Mouse (Mus musculus): ENCODE measurements at regions not wholly inside any gene's neighbourhood (a gene's known extent, or its start where the extent isn't known, plus 50 kb on each side); places are given as distances from the start of the nearest gene placed in this dataset.
A peak's percentile ranks its signal among the peaks of the same experiment; 100 is the strongest.

GRCm38 (mm10) chr11:113138462-113138861, 356.4 kb downstream of the Sox9 start:
- H3K4me3 ChIP-seq (replicated peaks) = no peak overlapping the region
- H3K4me2 ChIP-seq = no peak overlapping the region
- H3K9me3 ChIP-seq = no peaks in the 10 kb centered on the region
- no peaks in the 10 kb centered on the region for H3K36me3 ChIP-seq
- no peak overlapping the region for H3K27ac ChIP-seq
- H3K4me1 ChIP-seq (replicated peaks) = peaks cover 8% of the 10 kb centered on the region; the same call in 1 of the 2 replicates
- no peaks in the 10 kb centered on the region for H3K27me3 ChIP-seq
- H3K9ac ChIP-seq (replicated peaks) = no peak overlapping the region
- no peak for ATAC-seq (ENCODE audit: insufficient number of reproducible peaks, insufficient read depth, low FRiP score, low TSS enrichment, low read depth)
- 73% methylated on average over 5 of the region's 5 CpGs for WGBS

GRCm38 (mm10) chr11:113140595-113140994, 358.6 kb downstream of the Sox9 start:
- 81% methylated on average over 9 of the region's 9 CpGs for WGBS
- ATAC-seq (ENCODE audit: insufficient number of reproducible peaks, insufficient read depth, low FRiP score, low TSS enrichment, low read depth) = no peak

GRCm38 (mm10) chr11:113142816-113143215, 360.8 kb downstream of the Sox9 start:
- WGBS = 53% methylated on average over 1 of the region's 1 CpGs
- ATAC-seq (ENCODE audit: insufficient number of reproducible peaks, insufficient read depth, low FRiP score, low TSS enrichment, low read depth) = no peak
- no peaks in the 10 kb centered on the region for H3K27me3 ChIP-seq
- H3K4me2 ChIP-seq = no peak overlapping the region
- H3K4me3 ChIP-seq (replicated peaks) = no peak overlapping the region
- H3K36me3 ChIP-seq = no peaks in the 10 kb centered on the region
- no peak overlapping the region for H3K27ac ChIP-seq
- no peaks in the 10 kb centered on the region for H3K9me3 ChIP-seq
- H3K9ac ChIP-seq (replicated peaks) = no peak overlapping the region
- H3K4me1 ChIP-seq (replicated peaks) = peaks cover 27% of the 10 kb centered on the region

More at GRCm38 (mm10) chr11:113140595-113140994, 358.6 kb downstream of the Sox9 start:
- Histone ChIP-seq H3K4me2 (no peak overlapping the region), H3K27ac (no peak overlapping the region), H3K9ac (replicated peaks) (no peak overlapping the region), H3K4me3 (replicated peaks) (no peak overlapping the region), H3K9me3 (no peaks in the 10 kb centered on the region), H3K36me3 (no peaks in the 10 kb centered on the region), H3K27me3 (no peaks in the 10 kb centered on the region), H3K4me1 (replicated peaks) (peaks cover 18% of the 10 kb centered on the region)

- Histone ChIP-seq H3K9ac (replicated peaks) (no peak overlapping the region), H3K27ac (no peak overlapping the region), H3K9me3 (no peaks in the 10 kb centered on the region), H3K4me2 (no peak overlapping the region), H3K27me3 (no peaks in the 10 kb centered on the region), H3K4me1 (replicated peaks) (peaks cover 35% of the 10 kb centered on the region), H3K36me3 (no peaks in the 10 kb centered on the region), H3K4me3 (replicated peaks) (no peak overlapping the region)
- no peak for ATAC-seq (ENCODE audit: insufficient number of reproducible peaks, insufficient read depth, low FRiP score, low TSS enrichment, low read depth)
- WGBS = 73% methylated on average over 14 of the region's 14 CpGs
Measured at GRCm38 (mm10) chr11:113143839-113144627, 362.0 kb downstream of the Sox9 start.

- H3K27ac ChIP-seq = no peak overlapping the region
- no peaks in the 10 kb centered on the region for H3K36me3 ChIP-seq
- no peak for ATAC-seq (ENCODE audit: insufficient number of reproducible peaks, insufficient read depth, low FRiP score, low TSS enrichment, low read depth)
- H3K27me3 ChIP-seq = no peaks in the 10 kb centered on the region
- 87% methylated on average over 4 of the region's 4 CpGs for WGBS
- no peak overlapping the region for H3K9ac ChIP-seq (replicated peaks)
- H3K9me3 ChIP-seq = no peaks in the 10 kb centered on the region
- H3K4me3 ChIP-seq (replicated peaks) = no peak overlapping the region
- H3K4me2 ChIP-seq = no peak overlapping the region
- peaks cover 35% of the 10 kb centered on the region for H3K4me1 ChIP-seq (replicated peaks)
Measured at GRCm38 (mm10) chr11:113145721-113146120, 363.7 kb downstream of the Sox9 start.

GRCm38 (mm10) chr11:113146762-113147161, 364.7 kb downstream of the Sox9 start:
- H3K36me3 ChIP-seq = no peaks in the 10 kb centered on the region
- no peak overlapping the region for H3K9ac ChIP-seq (replicated peaks)
- H3K4me2 ChIP-seq = no peak overlapping the region
- H3K27ac ChIP-seq = no peak overlapping the region
- no peak for ATAC-seq (ENCODE audit: insufficient number of reproducible peaks, insufficient read depth, low FRiP score, low TSS enrichment, low read depth)
- WGBS = 94% methylated on average over 8 of the region's 8 CpGs
- H3K4me3 ChIP-seq (replicated peaks) = no peak overlapping the region
- peaks cover 31% of the 10 kb centered on the region for H3K4me1 ChIP-seq (replicated peaks)
- no peaks in the 10 kb centered on the region for H3K9me3 ChIP-seq
- no peaks in the 10 kb centered on the region for H3K27me3 ChIP-seq

GRCm38 (mm10) chr11:113147535-113148197, 365.6 kb downstream of the Sox9 start:
- peak overlapping the region; percentile 66; the same call in 1 of the 2 replicates for H3K27ac ChIP-seq
- H3K27me3 ChIP-seq = no peaks in the 10 kb centered on the region
- peak overlapping the region; percentile 21 for H3K4me2 ChIP-seq
- WGBS = 23% methylated on average over 17 of the region's 17 CpGs
- H3K36me3 ChIP-seq = no peaks in the 10 kb centered on the region
- peaks cover 31% of the 10 kb centered on the region for H3K4me1 ChIP-seq (replicated peaks)
- H3K9ac ChIP-seq (replicated peaks) = no peak overlapping the region
- no peak overlapping the region for H3K4me3 ChIP-seq (replicated peaks)
- no peak for ATAC-seq (ENCODE audit: insufficient number of reproducible peaks, insufficient read depth, low FRiP score, low TSS enrichment, low read depth)
- H3K9me3 ChIP-seq = no peaks in the 10 kb centered on the region

- Histone ChIP-seq H3K4me3 (replicated peaks) (no peak overlapping the region), H3K36me3 (no peaks in the 10 kb centered on the region), H3K27me3 (no peaks in the 10 kb centered on the region), H3K4me1 (replicated peaks) (peaks cover 26% of the 10 kb centered on the region), H3K4me2 (peak overlapping the region; percentile 21), H3K9ac (replicated peaks) (no peak overlapping the region), H3K9me3 (no peaks in the 10 kb centered on the region), H3K27ac (peak overlapping the region; percentile 66; the same call in 1 of the 2 replicates)
- 77% methylated on average over 9 of the region's 9 CpGs for WGBS
- ATAC-seq (ENCODE audit: insufficient number of reproducible peaks, insufficient read depth, low FRiP score, low TSS enrichment, low read depth) = no peak
Measured at GRCm38 (mm10) chr11:113148198-113148537, 366.1 kb downstream of the Sox9 start.

GRCm38 (mm10) chr11:113155515-113155914, 373.5 kb downstream of the Sox9 start:
- 0 out of 2 replicates have a peak, but pooled peaks cover 2% of the 10 kb centered on the region for H3K36me3 ChIP-seq

GRCm38 (mm10) chr11:113163941-113164340, 381.9 kb downstream of the Sox9 start:
- Histone ChIP-seq H3K36me3 (peaks cover 13% of the 10 kb centered on the region; the same call in 1 of the 2 replicates), H3K4me2 (0 out of 2 replicates have a peak overlapping the region, but pooled peaks have one; percentile 60), H3K9ac (replicated peaks) (no peak overlapping the region), H3K27ac (no peak overlapping the region), H3K9me3 (no peaks in the 10 kb centered on the region), H3K4me1 (replicated peaks) (peaks cover 58% of the 10 kb centered on the region), H3K27me3 (peaks cover 9% of the 10 kb centered on the region), H3K4me3 (replicated peaks) (no peak overlapping the region)
- WGBS = 32% methylated on average over 3 of the region's 3 CpGs
- ATAC-seq (ENCODE audit: insufficient number of reproducible peaks, insufficient read depth, low FRiP score, low TSS enrichment, low read depth) = no peak

More at GRCm38 (mm10) chr11:113155515-113155914, 373.5 kb downstream of the Sox9 start:
- Histone ChIP-seq H3K4me1 (replicated peaks) (peaks cover 11% of the 10 kb centered on the region), H3K27ac (no peak overlapping the region), H3K9ac (replicated peaks) (no peak overlapping the region), H3K9me3 (peaks cover 4% of the 10 kb centered on the region; the same call in 1 of the 2 replicates), H3K27me3 (no peaks in the 10 kb centered on the region), H3K4me2 (no peak overlapping the region), H3K4me3 (replicated peaks) (no peak overlapping the region)
- no peak for ATAC-seq (ENCODE audit: insufficient number of reproducible peaks, insufficient read depth, low FRiP score, low TSS enrichment, low read depth)
- 94% methylated on average over 6 of the region's 6 CpGs for WGBS

- Histone ChIP-seq H3K9ac (replicated peaks) (peak overlapping the region; percentile 40; the same call in 1 of the 2 replicates), H3K27me3 (peaks cover 9% of the 10 kb centered on the region), H3K4me2 (peak overlapping the region; percentile 60), H3K9me3 (no peaks in the 10 kb centered on the region), H3K4me3 (replicated peaks) (peak overlapping the region; percentile 27; the same call in 1 of the 2 replicates), H3K36me3 (peaks cover 13% of the 10 kb centered on the region; the same call in 1 of the 2 replicates), H3K27ac (peak overlapping the region; percentile 71; the same call in 1 of the 2 replicates), H3K4me1 (replicated peaks) (peaks cover 59% of the 10 kb centered on the region)
- ATAC-seq (ENCODE audit: insufficient number of reproducible peaks, insufficient read depth, low FRiP score, low TSS enrichment, low read depth) = no peak
- 21% methylated on average over 10 of the region's 10 CpGs for WGBS
Measured at GRCm38 (mm10) chr11:113164510-113164909, 382.5 kb downstream of the Sox9 start.
